Mouse (Mus musculus) cerebellum, postnatal 4 days (tissue): ENCODE results near the gene Olfr830.
"Not testable (repeated sequence)": the region's sequence is repeated elsewhere in the genome, so short reads cannot be mapped to it uniquely, and the experiment has no call there.

Experiments used
- DNase-seq, 2 experiments: peaks; one replicate each; pipeline ENCODE4 v3.0.0; 2022; ENCODE audit warnings: low spot score in 2 of 2, mixed read lengths in 1 of 2

Olfr830 gene

DNA sequence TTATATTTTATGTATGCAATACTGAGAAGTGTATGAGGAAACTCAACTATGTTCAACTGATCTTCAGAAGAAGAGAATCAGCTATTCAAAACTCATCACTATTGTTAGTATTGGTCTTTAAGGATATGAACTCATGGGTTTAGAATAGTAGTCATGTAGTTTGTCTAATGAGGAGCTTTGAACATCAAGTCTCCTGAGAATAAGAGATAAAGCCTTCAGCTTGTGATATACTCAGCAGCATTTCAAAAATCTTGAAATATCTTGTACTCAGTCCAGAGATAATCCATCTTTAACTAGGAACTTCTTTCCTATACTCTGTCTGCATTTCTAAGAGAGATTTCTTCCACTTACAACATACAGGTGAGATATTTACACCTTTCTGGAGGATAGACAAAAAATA is at the start of gene Olfr830:
Gene Olfr830, plus strand, starts transcription at position 301 of the 400 bp plus-strand sequence.
- DNase-seq, result no peak

DNA sequence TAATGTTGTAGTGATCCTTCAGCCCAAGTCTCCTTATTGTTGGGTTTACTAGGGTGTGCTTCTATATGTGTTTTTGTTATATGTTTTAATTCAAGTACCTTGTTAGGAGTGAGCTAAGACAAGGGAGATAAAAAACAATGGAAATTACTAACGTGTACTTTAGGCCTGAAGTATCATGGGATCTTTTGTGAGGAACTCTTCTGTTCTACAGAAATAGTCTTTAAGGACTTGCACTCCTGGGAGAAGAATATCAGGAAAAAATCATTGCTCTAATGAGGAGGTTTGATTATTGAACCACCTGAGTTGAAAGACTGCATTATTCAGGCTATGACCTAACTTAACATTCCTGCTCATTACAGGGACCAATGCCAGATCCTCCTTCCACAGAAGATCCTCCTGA is 19.9 kb upstream of the Olfr830 start, which contains the start of gene Olfr829:
Gene Olfr829, plus strand, starts transcription at position 301 of the 400 bp plus-strand sequence.
- DNase-seq, result no peak

DNA sequence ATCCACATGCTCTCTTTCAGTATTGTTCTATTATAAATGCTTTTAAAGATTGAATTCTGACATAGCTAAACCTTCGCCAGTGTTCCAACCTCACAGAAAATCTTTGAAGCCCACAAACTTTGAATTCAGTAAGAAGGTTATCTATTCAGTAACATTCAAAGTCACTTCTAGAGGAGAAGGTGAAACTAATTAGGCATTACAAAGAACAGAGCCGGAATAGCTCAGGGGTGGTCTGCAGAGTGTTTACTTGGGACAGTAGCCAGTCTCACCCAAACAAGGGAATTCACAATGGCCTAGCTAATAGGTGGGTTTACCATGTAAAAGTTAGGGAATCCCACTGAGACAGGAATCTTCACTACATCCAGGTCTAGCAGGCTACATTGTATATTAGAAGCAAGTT is 33.2 kb downstream of the Olfr830 start:
- DNase-seq, result not testable (repeated sequence)

DNA sequence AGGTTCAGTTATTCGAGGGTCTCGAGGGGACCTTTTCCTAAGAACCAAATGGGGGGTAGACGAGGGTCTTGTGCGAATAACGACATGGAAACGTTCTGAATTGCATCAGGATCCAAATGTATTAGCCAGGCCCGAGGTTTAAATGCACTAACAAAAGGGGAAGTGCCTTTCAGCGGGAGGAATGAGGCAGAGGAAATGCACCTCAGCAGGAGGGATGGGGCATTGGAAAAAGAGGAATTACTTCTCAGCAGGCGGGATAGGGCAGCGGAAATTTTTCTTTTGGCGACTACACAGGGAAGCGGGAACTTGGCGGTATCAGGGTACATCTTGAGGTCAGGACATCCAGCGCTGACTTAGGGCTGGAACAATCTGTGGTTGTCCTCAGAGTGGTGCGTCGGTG is 53.4 kb downstream of the Olfr830 start:
- DNase-seq, result not testable (repeated sequence)
